Mouse (Mus musculus) liver, adult 2 months (tissue): ENCODE results near the gene Bckdhb.

ENCODE experiments used
- CTCF ChIP-seq: fragments of 200-500 bp; IDR thresholded peaks from 2 replicates; pipeline ENCODE4 v1.5.1; 2011; ENCODE audit warnings: low read depth, low read length, control low read depth
- POLR2A ChIP-seq: fragments of 200-500 bp; IDR thresholded peaks from 2 replicates; pipeline ENCODE4 v1.6.1; 2011; ENCODE audit warnings: low read length, control low read depth; ENCODE audit not compliant: insufficient read depth; ENCODE audit errors: extremely low read depth

DNA sequence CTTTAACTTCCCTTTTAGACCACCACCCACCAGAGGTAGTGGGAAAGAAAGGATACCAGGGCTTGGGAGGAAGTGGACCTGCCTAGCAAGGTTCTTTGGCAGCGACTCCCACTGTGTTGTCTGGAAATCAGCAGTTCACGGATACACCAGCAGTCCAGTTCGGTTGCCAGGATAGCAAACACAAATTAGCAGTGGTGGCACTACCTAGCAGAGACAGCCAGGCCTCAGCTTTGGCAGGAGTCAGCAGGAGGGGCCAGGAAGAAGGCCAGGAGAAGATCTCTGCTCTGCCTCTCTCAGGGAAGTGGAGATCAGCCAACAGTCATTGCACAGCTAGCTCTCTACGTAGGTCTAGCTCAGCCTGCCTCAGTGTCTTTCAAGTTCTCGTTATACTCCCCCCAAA lies 159.7 kb downstream of the Bckdhb start:
- no peak for TF ChIP-seq CTCF
- TF ChIP-seq POLR2A: no peak
